Mouse (Mus musculus) heart, embryonic 12.5 days (tissue): ENCODE results near the gene Tbc1d4. TPM values are rescaled to one million over a fixed set of nuclear protein-coding genes. Genes with fewer than 3 reads are reported as not detected.

Experiments used
- ATAC-seq: fragments of 200-750 bp; cut with Nextera tagmentation; 2 replicates; pipeline ENCODE4 v1.8.0; 2017; ENCODE audit warnings: moderate TSS enrichment, moderate library complexity; ENCODE audit not compliant: insufficient number of reproducible peaks, low FRiP score
- H3K27ac ChIP-seq: fragments of 300-500 bp; sonication (generic); 2 replicates; pipeline ENCODE4 v1.5.1; 2016; ENCODE audit warnings: mild to moderate bottlenecking, moderate library complexity; ENCODE audit not compliant: poor library complexity, severe bottlenecking
- H3K27me3 ChIP-seq: fragments of 300-500 bp; sonication (generic); replicated peaks from 2 replicates; pipeline ENCODE4 v1.6.1; 2016; ENCODE audit warnings: mild to moderate bottlenecking, moderate library complexity
- H3K36me3 ChIP-seq: fragments of 300-500 bp; sonication (generic); 2 replicates; pipeline ENCODE4 v1.6.1; 2016; ENCODE audit warnings: mild to moderate bottlenecking, moderate library complexity
- H3K4me1 ChIP-seq: fragments of 300-500 bp; sonication (generic); replicated peaks from 2 replicates; pipeline ENCODE4 v1.6.1; 2016; ENCODE audit warnings: mild to moderate bottlenecking
- H3K4me2 ChIP-seq: fragments of 300-500 bp; sonication (generic); 2 replicates; pipeline ENCODE4 v1.6.1; 2016; ENCODE audit warnings: mild to moderate bottlenecking, moderate library complexity
- H3K4me3 ChIP-seq: fragments of 300-500 bp; sonication (generic); 2 replicates; pipeline ENCODE4 v1.5.1; 2016; ENCODE audit warnings: mild to moderate bottlenecking
- H3K9ac ChIP-seq: fragments of 300-500 bp; sonication (generic); 2 replicates; pipeline ENCODE4 v1.6.1; 2016; ENCODE audit warnings: mild to moderate bottlenecking, moderate library complexity
- H3K9me3 ChIP-seq: fragments of 300-500 bp; sonication (generic); replicated peaks from 2 replicates; pipeline ENCODE4 v1.6.1; 2016; ENCODE audit warnings: mild to moderate bottlenecking, moderate library complexity
- WGBS: fragments of 180-500 bp; shearing (Covaris S2); methylation state at CpG from one replicate; pipeline ENCODE4 v1.1.7; 2016; 5-methylcytosine and 5-hydroxymethylcytosine counted together
- polyA plus RNA-seq: library from polyadenylated mRNA; unstranded; fragments of >200 nt; fragmentation: Nextera tagmentation; extraction: Ambion mirVana; gene quantifications from 2 replicates; pipeline ENCODE4 v1.2.1, GENCODE M21; 2016

Gene Tbc1d4
- polyA plus RNA-seq = 28.8 and 29.3 TPM in 2 replicates

DNA sequence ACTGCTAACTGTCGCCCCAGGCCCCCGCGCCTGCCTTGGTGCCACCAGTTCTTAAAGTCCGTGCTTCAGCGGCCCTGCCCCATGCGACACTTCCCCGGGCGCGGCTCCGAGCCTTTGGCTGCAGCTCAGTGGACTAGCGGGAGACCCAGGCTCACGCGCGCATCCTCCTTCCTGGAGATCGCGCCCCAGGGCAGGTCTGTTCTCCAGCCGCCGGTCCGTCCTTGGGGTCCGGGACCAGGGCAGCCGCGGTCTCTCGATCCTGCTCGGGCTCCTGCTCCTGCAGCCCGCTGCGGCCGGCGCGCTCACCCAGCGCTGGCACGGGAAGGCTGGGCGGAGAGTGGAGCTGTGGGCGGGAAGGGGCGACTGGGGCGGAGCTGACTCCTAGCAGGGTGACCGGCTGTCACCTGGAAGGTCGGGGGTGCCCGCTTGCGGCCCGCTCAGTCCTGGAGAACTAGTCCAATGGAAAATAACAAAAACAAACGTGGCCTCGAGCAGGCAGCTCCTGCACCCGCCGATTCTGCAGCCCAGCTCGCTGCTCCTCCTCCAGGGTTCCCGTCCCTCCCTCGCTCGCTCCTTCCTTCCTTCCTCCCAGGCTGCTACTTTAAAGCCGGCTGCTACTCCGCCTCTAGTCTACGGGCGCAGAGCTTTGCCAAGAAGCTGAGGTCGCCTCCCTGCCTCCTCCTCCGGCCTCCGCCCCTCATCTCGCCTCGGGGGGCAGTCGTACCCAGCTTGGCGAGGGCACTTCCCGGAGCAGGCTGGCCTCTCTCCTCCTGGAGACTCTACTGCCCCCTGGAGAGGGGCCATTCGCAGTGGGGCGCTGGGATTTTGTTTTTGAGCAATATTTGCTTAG lies at the start of gene Tbc1d4:
TSS of gene Tbc1d4 (minus strand) at position 673 of the 850 bp plus-strand sequence.
- Histone ChIP-seq H3K9ac (peak within 1 kb of the TSS; percentile 81), H3K9me3 (no peaks in the 10 kb centered on the region), H3K36me3 (no peaks in the 10 kb centered on the region), H3K4me3 (peak within 1 kb of the TSS; percentile 69), H3K27me3 (no peaks in the 10 kb centered on the region), H3K27ac (peak within 1 kb of the TSS; percentile 94), H3K4me1 (peaks cover 7% of the 10 kb centered on the region; the same call in 1 of the 2 replicates), H3K4me2 (peak within 1 kb of the TSS; percentile 77)
- ATAC-seq = peak; percentile 87
- under 1% methylated on average over 62 of the region's 62 CpGs for WGBS

DNA sequence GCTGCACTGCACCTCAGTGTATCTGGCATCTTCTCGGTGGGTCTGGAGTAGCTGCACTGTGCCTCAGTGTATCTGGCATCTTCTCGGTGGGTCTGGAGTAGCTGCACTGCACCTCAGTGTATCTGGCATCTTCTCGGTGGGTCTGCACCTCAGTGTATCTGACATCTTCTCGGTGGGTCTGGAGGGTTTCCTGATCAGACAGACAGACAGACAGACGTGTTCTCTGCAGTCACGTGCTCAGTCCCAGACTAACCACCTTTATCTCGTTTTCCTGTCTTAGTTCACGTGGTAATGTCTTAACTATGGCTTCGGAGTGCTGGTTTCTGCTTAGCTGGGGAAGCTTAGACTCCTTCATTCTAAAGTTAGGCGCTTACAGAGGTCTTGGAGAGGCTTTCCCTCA lies 47.3 kb upstream of the Tbc1d4 start:
- no peak for ATAC-seq
- Histone ChIP-seq H3K4me3 (no peak overlapping the region), H3K9ac (no peak overlapping the region), H3K4me2 (no peak overlapping the region), H3K36me3 (peaks cover 8% of the 10 kb centered on the region; the same call in 1 of the 2 replicates), H3K9me3 (no peaks in the 10 kb centered on the region), H3K4me1 (peaks cover 3% of the 10 kb centered on the region; the same call in 1 of the 2 replicates), H3K27me3 (no peaks in the 10 kb centered on the region), H3K27ac (no peak overlapping the region)
- WGBS = 65% methylated on average over 10 of the region's 10 CpGs

DNA sequence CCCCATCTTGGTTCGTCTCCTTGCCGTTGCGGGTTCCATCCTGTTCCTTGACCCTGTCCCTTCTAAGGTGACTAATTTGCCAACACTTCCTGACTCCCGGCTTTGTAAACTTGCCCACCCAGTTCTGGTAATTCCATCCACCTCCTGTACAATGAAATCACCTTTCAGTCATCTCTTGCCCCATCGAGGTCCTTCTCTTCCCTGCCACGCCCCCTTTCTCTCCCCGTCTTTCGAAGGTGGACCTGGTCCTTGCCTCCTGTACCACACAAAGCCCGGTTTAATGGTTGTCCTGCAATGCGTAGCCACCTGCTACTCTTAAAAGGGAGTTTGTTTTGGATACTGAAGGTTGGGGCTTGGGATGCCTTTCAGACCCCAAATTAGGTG lies 45.5 kb upstream of the Tbc1d4 start:
- Histone ChIP-seq H3K4me3 (peak overlapping the region; percentile 89), H3K27me3 (no peaks in the 10 kb centered on the region), H3K9ac (peak overlapping the region; percentile 87), H3K36me3 (0 out of 2 replicates have a peak, but pooled peaks cover 3% of the 10 kb centered on the region), H3K4me2 (peak overlapping the region; percentile 97), H3K27ac (no peak overlapping the region), H3K4me1 (peaks cover 3% of the 10 kb centered on the region; the same call in 1 of the 2 replicates), H3K9me3 (no peaks in the 10 kb centered on the region)
- ATAC-seq = 0 out of 2 replicates have a peak, but pooled peaks have one; percentile 8
- WGBS = 1% methylated on average over 10 of the region's 10 CpGs

DNA sequence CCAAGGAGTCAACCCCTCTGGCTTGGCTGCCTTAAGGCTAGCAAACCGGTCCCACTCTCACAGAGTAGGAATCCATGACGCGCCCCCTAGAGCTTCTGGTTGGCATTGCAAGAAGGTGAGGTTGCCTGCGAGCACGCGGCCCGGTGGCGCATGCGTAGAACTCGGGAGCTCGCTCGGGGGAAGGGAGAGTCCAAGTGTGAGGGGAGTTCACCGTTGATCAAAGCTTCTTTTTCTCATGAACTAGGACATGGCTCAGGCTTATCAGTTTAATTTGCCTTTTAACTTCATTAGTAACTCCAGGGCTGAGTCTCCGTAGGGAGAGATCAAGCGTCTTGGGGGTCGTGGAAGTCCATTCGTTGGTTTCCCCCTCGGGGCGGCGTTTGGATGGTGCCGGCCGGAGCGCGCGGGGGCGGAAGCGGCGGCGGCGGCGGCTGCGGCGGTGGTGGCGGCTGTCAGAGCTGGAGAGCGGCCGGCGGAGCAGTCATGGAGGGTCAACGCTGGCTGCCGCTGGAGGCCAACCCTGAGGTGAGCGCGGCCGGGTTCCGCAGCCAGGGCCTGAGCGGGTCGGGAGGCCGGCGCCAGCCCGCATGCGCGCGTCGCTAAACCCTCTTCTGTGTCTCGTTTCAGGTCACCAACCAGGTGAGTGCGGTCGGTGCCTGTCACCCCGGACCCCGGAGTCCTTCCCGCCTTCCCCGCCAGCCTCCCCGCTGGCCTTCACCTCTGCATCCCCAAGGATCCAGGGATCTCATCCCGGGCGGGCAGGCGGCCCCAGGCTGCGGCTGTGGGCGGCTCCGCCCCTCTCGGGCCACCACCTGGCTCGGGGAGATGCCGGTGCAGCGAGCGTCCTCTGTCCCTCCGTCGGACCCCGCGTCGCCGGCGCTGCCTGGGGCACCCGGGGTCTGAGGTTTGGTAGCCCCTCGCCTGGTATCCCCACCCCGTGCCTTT lies 44.9 kb upstream of the Tbc1d4 start, which contains the start of gene Uchl3:
TSS of gene Uchl3 (plus strand) at position 387 of the 945 bp plus-strand sequence.
- Histone ChIP-seq H3K4me3 (peak within 1 kb of the TSS; percentile 89), H3K27me3 (no peaks in the 10 kb centered on the region), H3K4me2 (peak within 1 kb of the TSS; percentile 97), H3K27ac (peak within 1 kb of the TSS; percentile 52), H3K9ac (peak within 1 kb of the TSS; percentile 87), H3K9me3 (no peaks in the 10 kb centered on the region), H3K36me3 (no peaks in the 10 kb centered on the region), H3K4me1 (peaks cover 3% of the 10 kb centered on the region; the same call in 1 of the 2 replicates)
- peak; percentile 93 for ATAC-seq
- under 1% methylated on average over 75 of the region's 81 CpGs for WGBS

DNA sequence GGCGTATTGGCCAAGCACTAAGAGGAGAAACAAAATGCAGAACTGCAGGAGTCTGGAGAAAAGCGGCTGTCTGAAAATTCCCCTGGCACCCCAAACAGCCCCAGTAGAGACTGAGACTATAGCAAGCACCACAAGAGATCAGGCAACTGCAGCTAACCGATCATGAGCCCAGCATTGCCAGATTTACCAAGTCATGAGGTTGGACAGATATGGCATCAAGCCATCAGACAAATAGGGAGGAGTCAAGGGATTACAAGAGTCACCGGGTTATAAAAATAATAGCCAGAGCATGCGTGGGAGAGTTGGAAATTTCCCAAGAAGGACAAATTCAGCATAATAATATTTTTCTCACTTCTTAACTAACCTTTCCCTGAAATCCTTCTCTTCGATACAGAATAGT lies 43.6 kb upstream of the Tbc1d4 start:
- H3K27me3 ChIP-seq = no peaks in the 10 kb centered on the region
- no peak overlapping the region for H3K4me3 ChIP-seq
- no peak overlapping the region for H3K4me2 ChIP-seq
- no peaks in the 10 kb centered on the region for H3K36me3 ChIP-seq
- no peak overlapping the region for H3K27ac ChIP-seq
- H3K9ac ChIP-seq = no peak overlapping the region
- no peaks in the 10 kb centered on the region for H3K9me3 ChIP-seq
- H3K4me1 ChIP-seq = peaks cover 3% of the 10 kb centered on the region; the same call in 1 of the 2 replicates
- WGBS = 84% methylated on average over 6 of the region's 6 CpGs
- ATAC-seq = no peak

DNA sequence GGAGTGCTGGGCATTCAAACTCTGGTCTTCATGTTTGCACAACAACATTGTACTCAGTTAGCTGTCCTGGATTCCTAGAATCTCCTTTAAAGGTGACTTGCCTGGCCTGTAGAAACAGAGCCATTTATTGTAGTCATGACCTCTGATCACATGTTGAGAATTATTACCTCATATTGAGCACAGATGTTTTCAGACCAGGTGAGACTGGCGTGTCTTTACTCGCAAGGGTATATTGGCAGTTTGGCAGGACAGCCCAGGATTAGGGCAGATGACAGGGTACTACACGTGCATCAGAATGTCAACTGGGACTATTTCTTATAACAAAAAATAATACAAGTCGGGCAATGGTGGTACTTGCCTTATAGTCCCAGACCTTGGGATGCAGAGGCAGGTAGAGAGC lies 41.6 kb upstream of the Tbc1d4 start:
- H3K4me2 ChIP-seq = no peak overlapping the region
- 77% methylated on average over 4 of the region's 4 CpGs for WGBS

DNA sequence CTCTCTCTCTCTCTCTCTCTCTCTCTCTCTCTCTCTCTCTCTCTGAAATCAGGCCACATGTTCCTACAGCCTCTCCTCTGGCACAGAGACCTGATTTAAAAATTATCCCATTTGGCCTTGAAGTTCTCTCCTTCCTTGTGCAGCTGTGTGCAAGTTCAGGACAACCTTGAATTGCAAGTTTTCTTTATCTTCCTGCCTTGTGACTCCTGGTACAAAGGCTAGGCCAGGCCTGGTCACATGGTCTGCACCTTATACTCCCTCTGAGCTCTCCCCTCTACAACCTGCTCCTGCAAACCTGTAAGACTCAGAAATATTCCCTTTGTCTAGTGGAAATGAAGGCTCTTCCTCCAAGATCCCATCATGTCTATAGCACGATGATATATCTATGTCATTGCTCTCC lies 36.0 kb upstream of the Tbc1d4 start:
- no peak for ATAC-seq
- no peak overlapping the region for H3K4me3 ChIP-seq
- 64% methylated on average over 1 of the region's 1 CpGs for WGBS
- H3K9me3 ChIP-seq = no peaks in the 10 kb centered on the region
- H3K4me1 ChIP-seq = no peaks in the 10 kb centered on the region
- H3K27ac ChIP-seq = no peak overlapping the region
- H3K27me3 ChIP-seq = no peaks in the 10 kb centered on the region
- H3K4me2 ChIP-seq = no peak overlapping the region
- H3K36me3 ChIP-seq = no peaks in the 10 kb centered on the region
- no peak overlapping the region for H3K9ac ChIP-seq

More for the DNA sequence above, 41.6 kb upstream of the Tbc1d4 start:
- Histone ChIP-seq H3K9me3 (no peaks in the 10 kb centered on the region), H3K27ac (no peak overlapping the region), H3K4me1 (peaks cover 3% of the 10 kb centered on the region; the same call in 1 of the 2 replicates), H3K27me3 (no peaks in the 10 kb centered on the region), H3K9ac (no peak overlapping the region), H3K36me3 (no peaks in the 10 kb centered on the region), H3K4me3 (no peak overlapping the region)
- no peak for ATAC-seq

DNA sequence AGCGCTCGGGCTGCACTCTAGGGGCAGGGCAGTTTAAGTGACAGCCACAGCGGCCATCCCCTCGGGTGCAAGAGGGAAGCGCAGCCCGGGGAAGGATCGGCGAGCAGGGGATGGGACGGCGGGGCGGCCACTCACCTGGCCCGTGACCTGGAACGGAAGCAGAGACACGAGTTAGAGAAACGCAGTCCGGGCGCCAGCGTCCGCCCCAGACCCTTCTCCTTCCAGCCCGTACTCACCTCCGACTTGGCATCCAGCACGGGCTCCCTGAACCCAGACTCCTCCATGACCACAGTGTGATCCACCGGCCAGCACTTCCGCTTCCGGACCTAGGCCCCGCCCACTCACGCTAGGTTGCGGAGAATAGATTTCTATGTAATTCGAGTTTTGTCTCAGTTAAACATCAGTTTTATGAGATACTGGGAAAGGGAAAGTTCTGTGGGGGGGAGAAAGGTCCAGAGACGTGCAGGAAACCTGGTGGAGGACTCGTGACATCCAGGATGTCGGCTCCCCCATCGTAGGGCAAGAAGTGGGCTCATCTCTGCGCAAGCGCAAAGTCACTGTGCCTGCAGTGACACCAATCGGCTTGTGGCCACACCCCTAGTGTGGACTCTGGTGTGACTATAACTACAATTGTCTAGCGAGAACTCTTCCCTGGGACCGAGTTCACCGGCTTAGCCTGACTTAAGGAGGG lies 31.3 kb upstream of the Tbc1d4 start, which contains the start of gene Commd6:
TSS of gene Commd6 (minus strand) at position 534 of the 691 bp plus-strand sequence.
- no peaks in the 10 kb centered on the region for H3K27me3 ChIP-seq
- H3K27ac ChIP-seq = peak within 1 kb of the TSS; percentile 71
- WGBS = under 1% methylated on average over 38 of the region's 39 CpGs
- ATAC-seq = peak; percentile 97
- peak within 1 kb of the TSS; percentile 79 for H3K4me3 ChIP-seq
- peak within 1 kb of the TSS; percentile 94 for H3K4me2 ChIP-seq
- no peaks in the 10 kb centered on the region for H3K9me3 ChIP-seq
- peaks cover 5% of the 10 kb centered on the region; the same call in 1 of the 2 replicates for H3K36me3 ChIP-seq
- H3K9ac ChIP-seq = peak within 1 kb of the TSS; percentile 82
- no peaks in the 10 kb centered on the region for H3K4me1 ChIP-seq

DNA sequence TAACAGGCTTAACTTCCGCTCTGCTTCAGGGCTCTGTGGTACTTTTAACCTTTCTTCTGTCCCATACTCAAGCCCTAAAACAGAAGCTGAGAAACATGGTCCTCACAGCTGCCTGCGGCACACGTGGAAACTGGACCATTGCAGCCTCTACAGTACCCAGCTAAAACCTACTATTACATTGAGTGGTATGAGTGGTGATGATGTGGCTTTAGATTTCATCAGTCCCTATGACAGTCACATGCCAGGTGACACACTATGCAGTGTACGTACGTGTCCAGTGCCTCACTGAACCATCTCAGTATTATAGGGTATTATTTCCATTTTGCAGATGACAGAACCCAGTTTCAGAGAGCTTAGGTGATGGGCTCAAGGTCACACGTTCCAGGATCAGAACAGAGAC lies 28.4 kb upstream of the Tbc1d4 start:
- H3K9ac ChIP-seq = no peak overlapping the region
- H3K4me2 ChIP-seq = no peak overlapping the region
- H3K27me3 ChIP-seq = no peaks in the 10 kb centered on the region
- H3K4me1 ChIP-seq = no peaks in the 10 kb centered on the region
- H3K9me3 ChIP-seq = no peaks in the 10 kb centered on the region
- 86% methylated on average over 6 of the region's 6 CpGs for WGBS
- no peak for ATAC-seq
- no peak overlapping the region for H3K4me3 ChIP-seq
- H3K27ac ChIP-seq = no peak overlapping the region
- H3K36me3 ChIP-seq = peaks cover 28% of the 10 kb centered on the region

DNA sequence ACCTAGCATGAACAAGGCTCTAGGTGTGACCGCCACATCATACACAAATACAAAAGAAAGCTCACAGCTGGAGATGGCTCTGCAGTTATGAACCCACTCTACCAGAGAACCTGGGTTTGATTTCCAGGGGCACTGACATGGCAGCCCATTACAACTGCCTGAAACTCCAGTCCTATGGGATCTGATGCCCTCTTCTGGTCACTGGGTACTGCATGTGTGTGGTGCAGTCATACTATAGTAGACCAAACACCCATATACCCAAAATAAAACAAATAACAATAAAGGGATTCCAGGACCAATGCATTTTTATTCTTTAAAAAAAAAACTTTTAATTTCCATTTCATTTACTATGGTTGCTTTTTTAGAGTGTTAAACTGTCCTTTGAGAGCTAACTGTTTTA lies 26.8 kb upstream of the Tbc1d4 start:
- no peak for ATAC-seq
- Histone ChIP-seq H3K9me3 (no peaks in the 10 kb centered on the region), H3K27me3 (no peaks in the 10 kb centered on the region), H3K36me3 (peaks cover 36% of the 10 kb centered on the region), H3K4me3 (no peak overlapping the region), H3K4me1 (no peaks in the 10 kb centered on the region), H3K27ac (no peak overlapping the region), H3K9ac (no peak overlapping the region), H3K4me2 (no peak overlapping the region)
- WGBS = 89% methylated on average over 1 of the region's 1 CpGs
